Mouse (Mus musculus) MEL (cell line): Measurements from ENCODE around the gene Syt1. TPM values are rescaled to one million over a fixed set of nuclear protein-coding genes. Genes with fewer than 3 reads are reported as not detected.

ENCODE experiments used
- DNase-seq: peaks from one replicate; pipeline ENCODE4 v3.0.0; 2011; ENCODE audit warnings: low read depth, low spot score
- H3K27ac ChIP-seq: 2 replicates; pipeline ENCODE4 v1.5.1; 2012; ENCODE audit warnings: low read depth, mild to moderate bottlenecking, control low read depth, low read length, moderate library complexity; ENCODE audit not compliant: control insufficient read depth
- H3K27me3 ChIP-seq, 2 experiments: fragments of 150-350 bp in 1 of 2; sonication (generic) in 1 of 2; 2 replicates each; pipeline ENCODE4 v1.6.1; 2012; ENCODE audit warnings: low read length in 2 of 2, mild to moderate bottlenecking in 2 of 2, improper control_type of control experiment in 1 of 2, moderate library complexity in 1 of 2; ENCODE audit not compliant: insufficient read depth in 2 of 2, control insufficient read depth in 1 of 2
- H3K36me3 ChIP-seq, 2 experiments: 2 replicates each; pipeline ENCODE4 v1.6.1; 2012 to 2014; ENCODE audit warnings: low read length in 2 of 2, improper control_type of control experiment in 1 of 2, inconsistent platforms in 1 of 2, mild to moderate bottlenecking in 1 of 2; ENCODE audit not compliant: insufficient read depth in 2 of 2, control insufficient read depth in 1 of 2
- H3K4me1 ChIP-seq, 2 experiments: fragments of 150-350 bp in 1 of 2; sonication (generic) in 1 of 2; 2 replicates each; pipeline ENCODE4 v1.6.1; 2012; ENCODE audit warnings: low read length in 2 of 2, improper control_type of control experiment in 1 of 2, mild to moderate bottlenecking in 1 of 2; ENCODE audit not compliant: insufficient read depth in 2 of 2, control insufficient read depth in 1 of 2
- H3K4me3 ChIP-seq, 2 experiments: fragments of 150-350 bp in 1 of 2; sonication (generic) in 1 of 2; 2 replicates each; pipeline ENCODE4 v1.5.1; 2012; ENCODE audit warnings: low read depth in 2 of 2, low read length in 2 of 2, mild to moderate bottlenecking in 2 of 2, moderate library complexity in 2 of 2, control low read depth in 1 of 2, improper control_type of control experiment in 1 of 2; ENCODE audit not compliant: control insufficient read depth in 1 of 2, insufficient read depth in 1 of 2
- H3K79me2 ChIP-seq: 2 replicates; pipeline ENCODE4 v1.6.1; 2012; ENCODE audit warnings: mild to moderate bottlenecking, low read length, moderate library complexity; ENCODE audit not compliant: control insufficient read depth, poor library complexity, insufficient read depth
- H3K9ac ChIP-seq: 2 replicates; pipeline ENCODE4 v1.6.1; 2012; ENCODE audit warnings: low read depth, mild to moderate bottlenecking, control low read depth, low read length, moderate library complexity; ENCODE audit not compliant: control insufficient read depth, poor library complexity, severe bottlenecking
- H3K9me3 ChIP-seq: fragments of 150-350 bp; sonication (generic); replicated peaks from 2 replicates; pipeline ENCODE4 v1.6.1; 2012; ENCODE audit warnings: mild to moderate bottlenecking, low read length, improper control_type of control experiment, moderate library complexity; ENCODE audit not compliant: insufficient read depth
- E2F4 ChIP-seq: IDR thresholded peaks from 2 replicates; pipeline ENCODE4 v1.6.1; 2011; ENCODE audit warnings: low read depth, low read length, improper control_type of control experiment, borderline replicate concordance
- ELF1 ChIP-seq: IDR thresholded peaks from 2 replicates; pipeline ENCODE4 v1.6.1; 2014; ENCODE audit warnings: low read depth, mild to moderate bottlenecking, inconsistent platforms, low read length, improper control_type of control experiment, moderate library complexity
- EP300 ChIP-seq, 2 experiments: IDR thresholded peaks; 2 replicates each; pipeline ENCODE4 v1.6.1; 2011; ENCODE audit warnings: improper control_type of control experiment in 2 of 2, low read length in 2 of 2, low read depth in 1 of 2, mild to moderate bottlenecking in 1 of 2
- ETS1 ChIP-seq: IDR thresholded peaks from 2 replicates; pipeline ENCODE4 v1.6.1; 2012; ENCODE audit warnings: low read depth, mild to moderate bottlenecking, inconsistent platforms, low read length, improper control_type of control experiment, moderate library complexity
- HCFC1 ChIP-seq: IDR thresholded peaks from 2 replicates; pipeline ENCODE4 v1.6.1; 2012; ENCODE audit warnings: low read depth, mild to moderate bottlenecking, inconsistent platforms, low read length, improper control_type of control experiment, moderate library complexity
- JUND ChIP-seq: IDR thresholded peaks from 2 replicates; pipeline ENCODE4 v1.6.1; 2011; ENCODE audit warnings: low read depth, mild to moderate bottlenecking, improper control_type of control experiment, low read length
- MAX ChIP-seq: IDR thresholded peaks from 2 replicates; pipeline ENCODE4 v1.6.1; 2011; ENCODE audit warnings: low read length, improper control_type of control experiment
- MAZ ChIP-seq: IDR thresholded peaks from 2 replicates; pipeline ENCODE4 v1.6.1; 2012; ENCODE audit warnings: low read depth, mild to moderate bottlenecking, inconsistent platforms, low read length, improper control_type of control experiment
- MEF2A ChIP-seq: IDR thresholded peaks from 2 replicates; pipeline ENCODE4 v1.6.1; 2014; ENCODE audit warnings: low read depth, mild to moderate bottlenecking, inconsistent platforms, low read length, improper control_type of control experiment; ENCODE audit not compliant: poor library complexity, insufficient replicate concordance, severe bottlenecking; ENCODE audit errors: extremely low read depth
- MXI1 ChIP-seq: IDR thresholded peaks from 2 replicates; pipeline ENCODE4 v1.6.1; 2011; ENCODE audit warnings: mild to moderate bottlenecking, low read depth, low read length, improper control_type of control experiment
- MYB ChIP-seq: IDR thresholded peaks from 2 replicates; pipeline ENCODE4 v1.6.1; 2011; ENCODE audit warnings: mild to moderate bottlenecking, low read depth, low read length, improper control_type of control experiment
- MYC ChIP-seq: IDR thresholded peaks from 2 replicates; pipeline ENCODE4 v1.6.1; 2011; ENCODE audit warnings: low read depth, mild to moderate bottlenecking, low read length, improper control_type of control experiment, moderate library complexity
- NELFE ChIP-seq: IDR thresholded peaks from 2 replicates; pipeline ENCODE4 v1.6.1; 2011; ENCODE audit warnings: low read depth, low read length, improper control_type of control experiment
- NRF1 ChIP-seq: IDR thresholded peaks from 2 replicates; pipeline ENCODE4 v1.6.1; 2014; ENCODE audit warnings: low read depth, mild to moderate bottlenecking, inconsistent platforms, low read length, improper control_type of control experiment, moderate library complexity; ENCODE audit not compliant: poor library complexity, insufficient read depth, severe bottlenecking
- RCOR1 ChIP-seq: IDR thresholded peaks from 2 replicates; pipeline ENCODE4 v1.6.1; 2012; ENCODE audit warnings: low read depth, mild to moderate bottlenecking, inconsistent platforms, low read length, improper control_type of control experiment
- SIN3A ChIP-seq: IDR thresholded peaks from 2 replicates; pipeline ENCODE4 v1.6.1; 2012; ENCODE audit warnings: low read length, improper control_type of control experiment, inconsistent platforms
- TBP ChIP-seq: IDR thresholded peaks from 2 replicates; pipeline ENCODE4 v1.8.0; 2011; ENCODE audit warnings: low read depth, low read length, improper control_type of control experiment
- ZKSCAN1 ChIP-seq: IDR thresholded peaks from 2 replicates; pipeline ENCODE4 v1.6.1; 2012; ENCODE audit warnings: low read depth, mild to moderate bottlenecking, inconsistent platforms, low read length, improper control_type of control experiment, moderate library complexity
- ZMIZ1 ChIP-seq: IDR thresholded peaks from 2 replicates; pipeline ENCODE4 v1.6.1; 2012; ENCODE audit warnings: low read depth, mild to moderate bottlenecking, inconsistent platforms, low read length, improper control_type of control experiment, moderate library complexity
- ZNF384 ChIP-seq: IDR thresholded peaks from 2 replicates; pipeline ENCODE4 v1.6.1; 2012; ENCODE audit warnings: low read depth, mild to moderate bottlenecking, inconsistent platforms, low read length, improper control_type of control experiment
- polyA plus RNA-seq, 2 experiments: library from polyadenylated mRNA; stranded (reverse) in 1 of 2; unstranded in 1 of 2; fragments of >175 nt in 1 of 2; fragments of >200 nt in 1 of 2; gene quantifications; 2 replicates each; pipeline versions ENCODE4 v1.2.1 to v1.2.4; 2012; ENCODE audit warnings: low replicate concordance in 2 of 2, low read depth in 1 of 2; ENCODE audit not compliant: insufficient read length in 2 of 2, insufficient read depth in 1 of 2, missing spikeins in 1 of 2
- total RNA-seq: library from RNA; depleted of rRNA; stranded (reverse); fragments of 300-350 nt; gene quantifications from 2 replicates; pipeline ENCODE4 v1.2.3, GENCODE M21; 2012

Syt1 gene
- total and polyA plus RNA-seq, 3 experiments, result not detected

- TF ChIP-seq MYC (no peak), RCOR1 (no peak)
- Histone ChIP-seq H3K4me1 (no peaks in the 10 kb centered on the region), H3K36me3 (no peaks in the 10 kb centered on the region), H3K27ac (no peak overlapping the region), H3K27me3 (no peaks in the 10 kb centered on the region), H3K4me3 (no peak overlapping the region), H3K9ac (no peak overlapping the region), H3K9me3 (no peaks in the 10 kb centered on the region), H3K79me2 (no peaks in the 10 kb centered on the region)
- no peak for DNase-seq
Measured at GRCm38 (mm10) chr10:108765564-108765963, 245.2 kb downstream of the Syt1 start.

DNA sequence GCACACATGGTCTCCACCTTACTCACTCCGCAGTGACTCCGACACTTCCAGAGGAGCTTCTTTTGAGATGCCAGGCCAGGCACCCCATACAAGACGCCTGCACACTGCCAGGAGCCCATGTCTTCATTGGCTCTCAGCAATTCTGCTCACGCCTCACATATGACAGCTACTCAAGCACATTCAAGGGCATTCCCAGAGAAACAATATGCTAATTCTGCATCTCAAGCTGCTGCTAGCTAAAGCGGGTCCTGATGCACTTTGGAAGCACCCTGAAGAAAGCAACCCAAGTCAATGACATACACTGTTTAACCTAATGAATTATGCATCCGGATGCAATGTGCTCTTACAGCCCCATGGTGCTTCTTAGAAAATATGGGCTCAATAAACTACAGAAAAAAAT lies 247.1 kb downstream of the Syt1 start:
- no peaks in the 10 kb centered on the region for H3K79me2 ChIP-seq
- H3K27me3 ChIP-seq, result no peaks in the 10 kb centered on the region
- H3K9ac ChIP-seq, result no peak overlapping the region
- no peak overlapping the region for H3K27ac ChIP-seq
- no peaks in the 10 kb centered on the region for H3K9me3 ChIP-seq
- DNase-seq, result no peak
- TF ChIP-seq SIN3A (no peak), JUND (no peak), ZMIZ1 (no peak), MYB (no peak), ZKSCAN1 (no peak)
- no peaks in the 10 kb centered on the region for H3K4me1 ChIP-seq
- H3K4me3 ChIP-seq, result no peak overlapping the region
- H3K36me3 ChIP-seq, result no peaks in the 10 kb centered on the region

GRCm38 (mm10) chr10:108753304-108753703 lies 257.5 kb downstream of the Syt1 start:
- Histone ChIP-seq H3K27me3 (no peaks in the 10 kb centered on the region), H3K9ac (no peak overlapping the region), H3K27ac (no peak overlapping the region), H3K79me2 (no peaks in the 10 kb centered on the region), H3K4me1 (no peaks in the 10 kb centered on the region), H3K4me3 (no peak overlapping the region), H3K9me3 (no peaks in the 10 kb centered on the region), H3K36me3 (no peaks in the 10 kb centered on the region)
- TF ChIP-seq MXI1, result no peak
- no peak for TF ChIP-seq MEF2A
- no peak for TF ChIP-seq MYB
- no peak for TF ChIP-seq EP300 (IDR thresholded peaks at IDR 0.05; ENCODE audit: low read depth in 1 of 2, low read length in 2 of 2)
- TF ChIP-seq MAX, result no peak
- no peak for TF ChIP-seq ZNF384
- no peak for TF ChIP-seq SIN3A
- no peak for TF ChIP-seq HCFC1
- TF ChIP-seq ELF1, result no peak
- no peak for TF ChIP-seq MYC
- TF ChIP-seq ETS1, result no peak
- no peak for TF ChIP-seq JUND
- TF ChIP-seq MAZ, result no peak
- no peak for TF ChIP-seq RCOR1
- TF ChIP-seq NRF1, result no peak
- TF ChIP-seq NELFE, result no peak
- TF ChIP-seq E2F4, result no peak
- TF ChIP-seq TBP, result no peak
- no peak for DNase-seq
